9 mouse cellular contexts compared by ENCODE assay signal in the genomic region with DNA sequence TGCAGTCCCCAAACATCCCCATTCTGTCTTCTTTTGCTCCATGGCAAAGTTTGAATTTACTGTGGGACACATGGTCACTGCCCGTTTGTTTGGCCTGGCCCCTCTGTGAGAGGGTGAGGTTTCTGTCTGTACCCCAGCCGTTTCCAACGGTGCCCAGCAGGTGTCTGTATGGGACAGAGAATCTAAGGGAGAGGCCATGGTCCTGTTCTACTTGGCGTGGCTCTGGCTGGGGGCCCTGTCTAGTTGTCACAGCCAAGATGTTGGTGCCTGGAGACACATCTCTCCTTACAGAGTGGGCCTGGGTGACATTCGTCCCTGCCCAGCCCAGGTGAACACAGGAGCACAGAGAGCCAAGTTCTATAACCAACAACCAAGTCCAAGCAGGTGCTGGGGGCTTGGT. TPM values are rescaled to one million over a fixed set of nuclear protein-coding genes. Genes with fewer than 3 reads are reported as not detected.
DNase-seq lines count a peak whose midpoint lies in the region; ATAC-seq and TF ChIP-seq lines count a peak whose summit lies in the region.
"Had no signal": no experiment of that assay in that cellular context is flagged by ENCODE, and none has a peak within 500 bp of the region (broad histone marks: within the 10 kb centered on the region; RNA-seq: fewer than 3 reads in every experiment).

No protein-coding gene starts in this region.

- H3K27ac ChIP-seq in kidney, postnatal 0 days: no peak overlapping the region
- H3K27ac ChIP-seq in intestine, embryonic 15.5 days: peak overlapping the region; percentile 41
- peak overlapping the region; percentile 79 for H3K27ac ChIP-seq in lung, embryonic 16.5 days (ENCODE audit: low read length)
- H3K27ac ChIP-seq in midbrain, embryonic 13.5 days: no peak overlapping the region
- H3K27ac ChIP-seq: midbrain, embryonic 12.5 days had no signal

- no peaks in the 10 kb centered on the region for H3K9me3 ChIP-seq in kidney, postnatal 0 days (replicated peaks; ENCODE audit: low read length)
- no peaks in the 10 kb centered on the region for H3K9me3 ChIP-seq in intestine, embryonic 15.5 days
- H3K9me3 ChIP-seq in lung, embryonic 16.5 days (ENCODE audit: control insufficient read depth, low read length): no peaks in the 10 kb centered on the region
- no peaks in the 10 kb centered on the region for H3K9me3 ChIP-seq in midbrain, embryonic 13.5 days
- H3K9me3 ChIP-seq: midbrain, embryonic 12.5 days had no signal

- H3K27me3 ChIP-seq in kidney, postnatal 0 days (ENCODE audit: insufficient read depth, low read length): no peaks in the 10 kb centered on the region
- H3K27me3 ChIP-seq in intestine, embryonic 15.5 days (replicated peaks): no peaks in the 10 kb centered on the region
- H3K27me3 ChIP-seq in lung, embryonic 16.5 days (ENCODE audit: control insufficient read depth, insufficient read depth, low read depth, low read length): no peaks in the 10 kb centered on the region
- no peaks in the 10 kb centered on the region for H3K27me3 ChIP-seq in midbrain, embryonic 13.5 days
- H3K27me3 ChIP-seq: midbrain, embryonic 12.5 days had no signal

- WGBS in kidney, postnatal 0 days: 59% methylated on average over 5 of the region's 5 CpGs
- WGBS in intestine, embryonic 15.5 days: 51% methylated on average over 5 of the region's 5 CpGs
- WGBS in lung, embryonic 16.5 days: 39% methylated on average over 5 of the region's 5 CpGs
- WGBS in midbrain, embryonic 13.5 days: 66% methylated on average over 5 of the region's 5 CpGs

- H3K4me3 ChIP-seq in kidney, postnatal 0 days (replicated peaks; ENCODE audit: low read depth, low read length): no peak overlapping the region
- H3K4me3 ChIP-seq in intestine, embryonic 15.5 days (replicated peaks): no peak overlapping the region
- H3K4me3 ChIP-seq in lung, embryonic 16.5 days (ENCODE audit: low read length): no peak overlapping the region
- no peak overlapping the region for H3K4me3 ChIP-seq in midbrain, embryonic 13.5 days (replicated peaks)
- H3K4me3 ChIP-seq: midbrain, embryonic 12.5 days had no signal

- peak; percentile 51; the same call in 1 of the 2 replicates for TF ChIP-seq CTCF in kidney, postnatal 0 days (IDR thresholded peaks at IDR 0.05; ENCODE audit: low read depth)

- no peak overlapping the region for H3K9ac ChIP-seq in kidney, postnatal 0 days (ENCODE audit: low read depth, low read length)
- H3K9ac ChIP-seq in intestine, embryonic 15.5 days: no peak overlapping the region
- no peak overlapping the region for H3K9ac ChIP-seq in lung, embryonic 16.5 days (ENCODE audit: low read length)
- H3K9ac ChIP-seq in midbrain, embryonic 13.5 days (replicated peaks): no peak overlapping the region
- H3K9ac ChIP-seq: midbrain, embryonic 12.5 days had no signal

- ATAC-seq in kidney, postnatal 0 days (replicated peaks; ENCODE audit: low FRiP score, low read depth): no peak
- ATAC-seq in intestine, embryonic 15.5 days: no peak
- ATAC-seq in lung, embryonic 16.5 days (ENCODE audit: low read depth): peak; percentile 46
- ATAC-seq in midbrain, embryonic 13.5 days: no peak

- no peak overlapping the region for H3K4me2 ChIP-seq in kidney, postnatal 0 days (ENCODE audit: low read length)
- no peak overlapping the region for H3K4me2 ChIP-seq in intestine, embryonic 15.5 days (replicated peaks)
- H3K4me2 ChIP-seq in lung, embryonic 16.5 days (ENCODE audit: low read depth, low read length): no peak overlapping the region
- H3K4me2 ChIP-seq in midbrain, embryonic 13.5 days (replicated peaks): no peak overlapping the region
- H3K4me2 ChIP-seq: midbrain, embryonic 12.5 days had no signal

- H3K36me3 ChIP-seq in kidney, postnatal 0 days (ENCODE audit: insufficient read depth, low read length): no peaks in the 10 kb centered on the region
- H3K36me3 ChIP-seq in intestine, embryonic 15.5 days: no peaks in the 10 kb centered on the region
- H3K36me3 ChIP-seq in lung, embryonic 16.5 days (ENCODE audit: control insufficient read depth, insufficient read depth, low read length): no peaks in the 10 kb centered on the region
- H3K36me3 ChIP-seq in midbrain, embryonic 13.5 days: peaks cover under 1% of the 10 kb centered on the region; the same call in 1 of the 2 replicates
- H3K36me3 ChIP-seq: midbrain, embryonic 12.5 days had no signal

- H3K4me1 ChIP-seq in kidney, postnatal 0 days (replicated peaks; ENCODE audit: insufficient read depth, low read length): no peaks in the 10 kb centered on the region
- peaks cover 12% of the 10 kb centered on the region; the same call in 1 of the 2 replicates for H3K4me1 ChIP-seq in intestine, embryonic 15.5 days (replicated peaks)
- peaks cover 8% of the 10 kb centered on the region; the same call in 1 of the 2 replicates for H3K4me1 ChIP-seq in lung, embryonic 16.5 days (replicated peaks; ENCODE audit: control insufficient read depth, insufficient read depth, low read length)
- no peaks in the 10 kb centered on the region for H3K4me1 ChIP-seq in midbrain, embryonic 13.5 days (replicated peaks)
- H3K4me1 ChIP-seq: midbrain, embryonic 12.5 days had no signal

- DNase-seq in kidney, postnatal 0 days (ENCODE audit: low spot score): no peak
- DNase-seq in kidney, postnatal 14 days: no peak
- peak; percentile 68 for DNase-seq in thymus, postnatal 4 days
- no peak for DNase-seq in layer of hippocampus, adult 11-12 months (ENCODE audit: low spot score)
- DNase-seq in yolk sac, embryonic 10.5 days (ENCODE audit: low spot score): no peak

RNA-seq across cellular contexts. Expression of gene Baiap2l2, which starts 4.5 kb away (rescaled TPM):
- 23.9 and 25.0 TPM in 2 replicates for polyA plus RNA-seq in kidney, postnatal 0 days (2015; fragmentation: Nextera tagmentation; extraction: Ambion mirVana)
- 12.3 and 14.7 TPM in 2 replicates for polyA plus RNA-seq in intestine, embryonic 15.5 days (2015; fragmentation: Nextera tagmentation; extraction: Ambion mirVana)
- 4.1 and 6.2 TPM in 2 replicates for polyA plus RNA-seq in lung, embryonic 16.5 days (2015; fragmentation: Nextera tagmentation; extraction: Ambion mirVana)
- 0.72 and 1.4 TPM in 2 replicates for polyA plus RNA-seq in midbrain, embryonic 13.5 days (2015; fragmentation: Nextera tagmentation; extraction: Ambion mirVana)

RNA-seq across cellular contexts. Expression of gene Slc16a8, which starts 26.3 kb away (rescaled TPM):
- 0.23 TPM in 1 of 2 replicates, not detected in the other for polyA plus RNA-seq in kidney, postnatal 0 days (2015; fragmentation: Nextera tagmentation; extraction: Ambion mirVana)
- 0.16 TPM in 1 of 2 replicates, not detected in the other for polyA plus RNA-seq in intestine, embryonic 15.5 days (2015; fragmentation: Nextera tagmentation; extraction: Ambion mirVana)
- polyA plus RNA-seq in lung, embryonic 16.5 days (2015; fragmentation: Nextera tagmentation; extraction: Ambion mirVana): 0.13 and 0.19 TPM in 2 replicates
- polyA plus RNA-seq in midbrain, embryonic 13.5 days (2015; fragmentation: Nextera tagmentation; extraction: Ambion mirVana): 0.22 and 0.23 TPM in 2 replicates

RNA-seq across cellular contexts. Expression of gene Pla2g6, which starts 47.3 kb away (rescaled TPM):
- 10.7 and 12.2 TPM in 2 replicates for polyA plus RNA-seq in kidney, postnatal 0 days (2015; fragmentation: Nextera tagmentation; extraction: Ambion mirVana)
- 20.2 and 21.6 TPM in 2 replicates for polyA plus RNA-seq in intestine, embryonic 15.5 days (2015; fragmentation: Nextera tagmentation; extraction: Ambion mirVana)
- polyA plus RNA-seq in lung, embryonic 16.5 days (2015; fragmentation: Nextera tagmentation; extraction: Ambion mirVana): 20.1 and 22.4 TPM in 2 replicates
- polyA plus RNA-seq in midbrain, embryonic 13.5 days (2015; fragmentation: Nextera tagmentation; extraction: Ambion mirVana): 37.5 and 43.3 TPM in 2 replicates

RNA-seq across cellular contexts. Expression of gene Gm49486, which starts 51.7 kb away (rescaled TPM):
- polyA plus RNA-seq in kidney, postnatal 0 days (2015; fragmentation: Nextera tagmentation; extraction: Ambion mirVana): 0.33 and 0.42 TPM in 2 replicates
- 0.27 and 0.35 TPM in 2 replicates for polyA plus RNA-seq in intestine, embryonic 15.5 days (2015; fragmentation: Nextera tagmentation; extraction: Ambion mirVana)
- polyA plus RNA-seq in lung, embryonic 16.5 days (2015; fragmentation: Nextera tagmentation; extraction: Ambion mirVana): 0.28 and 0.67 TPM in 2 replicates
- polyA plus RNA-seq in midbrain, embryonic 13.5 days (2015; fragmentation: Nextera tagmentation; extraction: Ambion mirVana): 0.88 and 1.0 TPM in 2 replicates

RNA-seq across cellular contexts. Expression of gene Pick1, which starts 51.9 kb away (rescaled TPM):
- 31.8 and 35.6 TPM in 2 replicates for polyA plus RNA-seq in kidney, postnatal 0 days (2015; fragmentation: Nextera tagmentation; extraction: Ambion mirVana)
- 44.2 and 50.1 TPM in 2 replicates for polyA plus RNA-seq in intestine, embryonic 15.5 days (2015; fragmentation: Nextera tagmentation; extraction: Ambion mirVana)
- polyA plus RNA-seq in lung, embryonic 16.5 days (2015; fragmentation: Nextera tagmentation; extraction: Ambion mirVana): 41.2 and 48.4 TPM in 2 replicates
- polyA plus RNA-seq in midbrain, embryonic 13.5 days (2015; fragmentation: Nextera tagmentation; extraction: Ambion mirVana): 82.2 and 86.8 TPM in 2 replicates

Comparison
In these comparisons a context has a peak if more than half of its experiments do, and no peak if none do; other contexts are left out.
1. H3K27ac ChIP-seq: peak in intestine, embryonic 15.5 days (single experiment) and lung, embryonic 16.5 days (single experiment); none in kidney, postnatal 0 days (single experiment) and midbrain, embryonic 13.5 days (single experiment).